Mouse (Mus musculus) layer of hippocampus, adult 8-10 months (tissue): ENCODE measurements at regions not wholly inside any gene's neighbourhood (a gene's known extent, or its start where the extent isn't known, plus 50 kb on each side); places are given as distances from the start of the nearest gene placed in this dataset.

Source experiments
- DNase-seq, 2 experiments: peaks; one replicate each; pipeline ENCODE4 v3.0.0; 2022; ENCODE audit warnings: low spot score in 2 of 2

GRCm38 (mm10) chr12:79944714-79945493 is 167.9 kb downstream of the Zfp36l1 start:
- no peak for DNase-seq

DNA sequence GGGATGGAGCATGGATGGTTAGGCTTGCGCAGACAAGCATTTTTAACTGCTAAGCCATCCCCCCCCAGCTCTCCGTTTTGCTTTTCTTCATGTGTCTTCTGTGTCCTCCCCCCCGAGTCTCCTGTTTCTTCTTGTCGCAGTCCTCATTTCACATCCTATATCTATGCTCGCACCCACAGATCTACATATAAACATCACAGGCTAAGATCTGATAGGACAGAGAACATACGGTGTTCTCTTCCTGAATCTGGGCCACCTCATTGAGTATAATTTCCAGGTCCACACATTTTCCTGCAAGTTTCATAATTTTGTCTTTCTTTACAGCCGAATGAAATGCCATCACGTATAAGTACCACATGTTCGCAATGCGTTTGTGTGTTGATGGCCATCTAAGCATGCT is 168.7 kb downstream of the Zfp36l1 start:
- DNase-seq: no peak

- DNase-seq: no peak
Observed at GRCm38 (mm10) chr12:79942563-79943131, 170.2 kb downstream of the Zfp36l1 start.

DNA sequence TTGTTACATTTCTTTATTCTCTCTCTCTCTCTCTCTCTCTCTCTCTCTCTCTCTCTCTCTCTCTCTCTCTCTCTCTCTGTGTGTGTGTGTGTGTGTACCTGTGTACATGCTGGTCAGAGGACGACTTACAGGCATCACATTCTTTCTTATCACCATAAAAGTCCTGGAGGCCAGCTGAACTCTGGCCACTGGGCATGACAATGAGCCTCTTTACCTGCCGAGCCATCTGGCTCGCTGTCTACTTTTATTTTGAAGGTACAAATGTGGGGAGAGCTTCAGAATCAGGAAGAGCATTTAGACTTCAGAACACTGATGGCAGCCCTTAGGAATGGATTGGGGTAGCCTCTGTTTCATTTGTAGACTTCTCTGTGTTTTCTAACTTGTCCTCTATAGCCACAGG is 171.0 kb downstream of the Zfp36l1 start:
- no peak for DNase-seq

GRCm38 (mm10) chr12:79939436-79939835 is 173.4 kb downstream of the Zfp36l1 start:
- DNase-seq: no peak

GRCm38 (mm10) chr12:79937876-79938275 is 174.9 kb downstream of the Zfp36l1 start:
- no peak for DNase-seq

DNA sequence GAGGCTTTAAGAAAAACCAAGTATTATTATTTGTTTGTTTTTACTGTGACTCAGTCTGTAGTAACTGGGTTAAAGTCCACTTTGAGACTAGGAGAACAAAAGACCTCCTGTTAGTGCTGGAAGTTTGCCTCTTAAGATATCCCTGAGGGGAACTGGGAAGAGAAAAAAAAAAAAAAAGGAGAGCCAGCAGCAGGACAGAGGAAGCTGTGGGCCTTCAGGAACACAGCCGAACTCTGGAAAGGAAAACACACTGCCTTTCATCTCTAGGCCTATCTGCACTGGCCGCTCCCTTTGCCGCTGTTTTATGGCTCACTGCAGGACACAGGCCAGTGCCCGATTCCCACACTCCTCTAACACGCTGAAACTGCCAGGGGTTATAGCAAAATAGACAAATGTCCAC is 176.1 kb downstream of the Zfp36l1 start:
- DNase-seq: no peak

GRCm38 (mm10) chr12:79934091-79934490 is 178.7 kb downstream of the Zfp36l1 start:
- DNase-seq: no peak

DNA sequence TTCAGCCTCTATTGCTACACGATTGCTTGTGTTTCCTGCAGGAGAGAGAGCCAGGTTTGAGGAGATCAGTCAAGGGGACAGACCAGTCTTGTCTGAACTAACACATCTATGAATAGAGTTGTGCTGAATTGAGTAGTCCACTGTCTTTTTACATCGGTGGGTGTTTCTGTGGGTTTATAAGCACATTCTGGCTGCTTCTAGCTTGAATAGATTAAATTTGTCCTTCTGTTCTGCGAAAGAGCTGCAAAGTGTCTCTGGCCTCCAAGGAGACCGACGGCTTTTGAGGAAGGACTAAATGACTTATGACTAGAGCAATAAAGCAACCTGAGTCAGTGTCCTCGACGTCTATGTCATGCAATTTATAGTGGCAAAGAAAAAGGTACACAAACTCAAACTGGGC is 179.9 kb downstream of the Zfp36l1 start:
- no peak for DNase-seq

GRCm38 (mm10) chr12:79931455-79931854 is 181.4 kb downstream of the Zfp36l1 start:
- no peak for DNase-seq

DNA sequence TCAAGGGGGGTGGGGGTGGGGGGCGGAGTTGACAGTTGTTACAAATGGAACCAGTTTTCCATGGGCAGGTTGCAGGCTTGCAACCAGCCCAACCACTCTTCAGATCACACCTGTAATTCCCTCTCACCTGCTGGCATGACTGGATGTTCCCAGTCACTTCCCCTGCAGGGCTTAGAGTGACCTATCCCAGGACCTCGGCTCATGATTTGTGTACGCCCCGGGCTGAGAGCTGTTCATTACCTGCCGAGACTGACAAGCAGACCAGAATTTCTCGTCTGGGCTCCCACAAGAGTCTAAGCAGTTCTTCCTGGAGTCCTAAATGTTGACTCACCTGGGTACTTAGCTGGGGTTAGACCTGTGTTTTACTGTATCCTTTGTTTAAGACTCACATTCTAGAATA is 183.0 kb downstream of the Zfp36l1 start:
- no peak for DNase-seq

DNA sequence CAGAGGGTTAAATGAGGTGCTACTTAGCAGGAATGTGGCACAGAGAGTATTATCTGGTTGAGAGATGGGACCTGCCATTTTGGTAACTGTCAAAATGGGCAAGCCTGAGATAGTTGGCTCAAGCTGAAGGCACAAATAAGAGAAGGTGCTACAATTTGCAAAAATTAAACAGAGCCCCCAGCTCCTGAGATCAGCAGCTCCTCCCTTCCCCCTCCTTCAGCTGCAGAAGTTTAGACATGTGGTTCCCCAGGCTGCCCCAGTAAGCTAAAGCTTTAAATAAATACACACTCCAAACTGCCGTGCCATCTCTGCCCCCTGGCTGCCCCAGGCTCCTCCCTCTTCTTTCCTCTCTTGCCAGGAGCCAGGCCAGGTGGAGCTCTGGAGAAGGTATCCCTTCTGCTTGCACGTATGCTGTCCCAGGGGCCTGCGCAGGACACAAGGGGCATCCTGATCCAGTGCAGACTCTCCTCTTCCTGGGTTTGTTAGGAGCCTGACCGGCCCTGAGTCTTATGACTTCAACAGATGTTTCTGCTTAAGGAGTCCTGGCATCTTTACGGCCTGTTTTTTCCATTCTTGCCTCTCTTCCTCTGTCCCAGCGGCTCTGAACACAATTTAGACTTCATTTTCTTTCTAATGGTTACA is 184.0 kb downstream of the Zfp36l1 start:
- no peak for DNase-seq

DNA sequence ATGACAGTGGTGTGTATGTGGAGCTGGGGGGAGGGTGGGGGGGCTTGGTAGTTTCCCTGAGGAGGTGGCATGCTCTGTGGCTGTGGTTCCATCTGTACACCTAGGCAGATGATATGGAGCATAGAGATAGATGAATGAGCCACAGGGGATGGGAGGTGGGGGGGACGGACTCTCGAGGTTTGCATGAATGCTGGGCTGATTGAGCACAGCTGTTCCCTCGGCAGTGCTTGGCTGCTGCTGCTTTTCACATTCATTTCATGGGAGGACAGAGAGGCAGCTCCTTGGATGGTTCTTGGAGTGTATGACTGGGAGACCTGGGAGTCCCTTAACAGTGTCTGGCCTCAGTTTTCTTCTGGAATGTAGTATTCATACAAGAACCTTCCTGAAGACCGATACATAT is 184.5 kb downstream of the Zfp36l1 start:
- no peak for DNase-seq

DNA sequence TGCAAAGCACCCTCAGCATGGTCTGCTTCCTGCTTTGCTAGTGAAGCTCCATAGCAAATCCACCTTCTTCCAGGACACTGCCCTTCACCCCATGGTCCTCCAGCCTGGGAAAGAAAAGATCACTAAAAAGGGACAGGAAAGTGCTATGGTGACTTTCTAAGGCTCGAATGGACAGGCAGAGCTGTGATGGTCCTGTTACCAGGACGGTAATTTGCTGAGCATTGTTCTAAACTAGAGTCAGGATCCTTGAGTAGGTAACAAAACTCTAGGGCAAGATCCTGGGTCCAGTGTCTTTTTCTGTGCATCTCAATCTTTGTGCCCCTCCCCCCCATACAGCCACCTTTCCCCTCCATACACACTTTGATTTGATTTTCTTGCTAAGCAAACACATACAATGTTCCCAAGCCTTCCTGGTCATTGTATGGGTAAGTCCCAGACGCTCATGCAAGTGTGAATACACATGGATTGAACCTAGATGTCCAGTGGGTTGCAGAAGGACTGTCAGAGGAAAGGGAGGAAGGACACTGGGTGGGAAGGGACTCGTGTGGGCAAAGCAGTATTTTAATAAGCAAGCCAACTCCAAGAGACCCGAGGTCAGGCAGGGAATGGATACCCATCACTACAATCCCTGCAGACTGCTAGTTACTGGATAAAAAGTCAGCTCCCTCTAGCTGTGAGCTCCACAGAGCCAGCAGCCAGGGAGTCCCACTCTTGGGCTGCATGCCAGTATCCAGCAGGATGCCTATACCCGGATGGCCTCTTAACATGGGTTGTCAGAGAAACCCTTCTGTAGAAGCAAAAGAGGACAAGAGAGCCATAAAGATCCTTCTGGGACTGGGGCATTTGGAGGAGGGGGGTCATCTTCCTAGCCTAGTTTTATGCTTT is 186.9 kb downstream of the Zfp36l1 start:
- peak in 1 of 2 experiments; percentile 43 for DNase-seq

DNA sequence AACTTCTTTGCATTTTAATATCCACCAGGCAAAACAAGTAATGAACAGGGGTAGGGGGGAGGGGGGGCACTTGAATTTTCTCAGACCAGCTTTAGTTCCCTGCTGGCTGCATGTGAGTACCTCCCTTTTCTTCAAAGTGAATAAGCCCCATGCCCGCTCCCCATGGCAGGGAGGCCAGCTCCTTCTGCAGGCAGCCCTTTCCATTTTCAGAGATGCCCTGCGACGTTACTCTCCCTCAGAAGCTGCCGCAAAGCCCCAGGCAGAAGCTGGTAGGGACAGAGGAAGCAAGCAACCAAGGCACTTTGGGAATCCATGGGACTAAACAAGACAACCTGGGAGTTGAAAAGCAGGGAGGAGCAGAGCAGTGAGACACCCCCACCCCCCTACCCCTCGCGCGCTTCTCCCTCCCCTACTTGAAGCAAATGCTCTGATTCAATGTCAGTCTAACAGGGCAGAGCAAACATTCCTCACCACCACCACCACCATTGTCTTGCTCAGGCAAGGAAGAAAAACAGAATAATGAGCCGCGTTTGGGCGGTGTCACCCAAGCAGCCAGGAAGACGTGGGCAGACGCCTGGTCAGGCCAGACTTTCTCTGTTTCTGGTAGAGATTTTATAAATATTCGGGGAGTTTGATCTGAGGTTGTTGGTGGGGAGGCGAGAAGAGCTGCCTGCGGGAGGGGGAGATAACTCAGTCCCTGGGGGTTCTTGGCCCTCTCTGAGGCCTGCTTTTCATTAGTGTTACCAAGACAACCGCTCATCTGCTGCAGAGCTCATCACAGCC is 187.7 kb downstream of the Zfp36l1 start:
- peak; percentile 66 to 75 for DNase-seq

DNA sequence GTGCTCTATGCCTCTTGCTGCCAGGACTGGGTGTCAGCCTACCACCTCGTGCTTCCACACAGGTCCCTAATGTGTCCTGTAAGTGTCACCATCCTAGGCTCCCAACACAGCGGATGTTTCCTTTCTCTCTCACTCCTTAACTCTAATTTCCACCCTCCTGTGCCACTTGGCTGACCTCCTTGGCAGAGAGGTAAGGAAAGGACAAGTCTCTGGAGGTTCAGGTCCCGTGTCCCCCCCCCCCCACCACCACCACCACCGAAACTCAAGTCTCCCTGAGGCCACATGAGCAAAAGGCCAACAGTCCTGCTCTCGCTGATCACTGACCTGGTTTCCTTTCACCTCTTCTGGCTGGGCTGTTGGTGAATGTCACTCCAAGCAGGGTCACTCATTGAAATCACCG is 189.0 kb downstream of the Zfp36l1 start:
- DNase-seq: no peak

- DNase-seq: no peak
Observed at GRCm38 (mm10) chr12:79921786-79922185, 191.0 kb downstream of the Zfp36l1 start.

- no peak for DNase-seq
Observed at GRCm38 (mm10) chr12:79918983-79919382, 193.8 kb downstream of the Zfp36l1 start.

GRCm38 (mm10) chr12:79917634-79918289 is 195.1 kb downstream of the Zfp36l1 start:
- DNase-seq: no peak

- DNase-seq: no peak
Observed at GRCm38 (mm10) chr12:79916896-79917633, 195.7 kb downstream of the Zfp36l1 start.
